Mouse (Mus musculus): ENCODE data around the gene Slc35a3. TPM values are rescaled to one million over a fixed set of nuclear protein-coding genes. Genes with fewer than 3 reads are reported as not detected.

The Slc35a3 gene
- polyA plus RNA-seq, 1 experiment from 2014 or later: 7.8 TPM

DNA sequence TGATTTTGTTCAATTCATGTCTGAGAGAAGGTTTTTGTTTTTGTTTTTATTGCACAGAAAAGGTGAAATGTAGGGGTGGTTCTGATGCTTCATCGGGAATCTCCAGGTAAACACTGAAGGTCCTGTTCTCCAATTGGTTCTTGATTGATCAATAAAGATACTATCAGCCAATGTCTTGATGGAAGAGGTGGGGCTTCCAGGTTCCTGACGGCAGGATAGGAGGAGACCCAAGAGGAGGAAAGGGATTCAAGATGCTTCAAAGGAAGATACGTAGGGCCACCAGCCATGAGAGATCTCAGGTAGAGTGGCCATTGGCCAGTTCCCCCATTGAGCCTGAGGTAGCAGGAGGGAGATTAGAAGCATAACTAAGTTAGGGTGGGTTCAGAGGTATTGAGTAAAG lies 6.3 kb upstream of the Slc35a3 start:
- Histone ChIP-seq H3K4me3 (no peak overlapping the region), H3K9me3 (no peaks in the 10 kb centered on the region), H3K4me1 (peaks cover 3% of the 10 kb centered on the region), H3K27ac (replicated peaks) (no peak overlapping the region), H3K36me3 (replicated peaks) (no peaks in the 10 kb centered on the region), H3K27me3 (replicated peaks; ENCODE audit: low read depth, poor library complexity, severe bottlenecking) (peaks cover 2% of the 10 kb centered on the region; the same call in 1 of the 2 replicates)
- DNase-seq (ENCODE audit: low spot score): no peak
- WGBS: 72% methylated on average over 3 of the region's 3 CpGs

GRCm38 (mm10) chr3:116713031-116713430 lies 400 bp upstream of the Slc35a3 start:
- Histone ChIP-seq H3K36me3 (replicated peaks) (no peaks in the 10 kb centered on the region), H3K9me3 (no peaks in the 10 kb centered on the region), H3K4me3 (peak overlapping the region; percentile 96), H3K4me1 (peaks cover 22% of the 10 kb centered on the region), H3K27ac (replicated peaks) (no peak overlapping the region), H3K27me3 (replicated peaks; ENCODE audit: low read depth, poor library complexity, severe bottlenecking) (peaks cover 15% of the 10 kb centered on the region)
- WGBS: 30% methylated on average over 5 of the region's 5 CpGs
- no peak for DNase-seq (ENCODE audit: low spot score)

DNA sequence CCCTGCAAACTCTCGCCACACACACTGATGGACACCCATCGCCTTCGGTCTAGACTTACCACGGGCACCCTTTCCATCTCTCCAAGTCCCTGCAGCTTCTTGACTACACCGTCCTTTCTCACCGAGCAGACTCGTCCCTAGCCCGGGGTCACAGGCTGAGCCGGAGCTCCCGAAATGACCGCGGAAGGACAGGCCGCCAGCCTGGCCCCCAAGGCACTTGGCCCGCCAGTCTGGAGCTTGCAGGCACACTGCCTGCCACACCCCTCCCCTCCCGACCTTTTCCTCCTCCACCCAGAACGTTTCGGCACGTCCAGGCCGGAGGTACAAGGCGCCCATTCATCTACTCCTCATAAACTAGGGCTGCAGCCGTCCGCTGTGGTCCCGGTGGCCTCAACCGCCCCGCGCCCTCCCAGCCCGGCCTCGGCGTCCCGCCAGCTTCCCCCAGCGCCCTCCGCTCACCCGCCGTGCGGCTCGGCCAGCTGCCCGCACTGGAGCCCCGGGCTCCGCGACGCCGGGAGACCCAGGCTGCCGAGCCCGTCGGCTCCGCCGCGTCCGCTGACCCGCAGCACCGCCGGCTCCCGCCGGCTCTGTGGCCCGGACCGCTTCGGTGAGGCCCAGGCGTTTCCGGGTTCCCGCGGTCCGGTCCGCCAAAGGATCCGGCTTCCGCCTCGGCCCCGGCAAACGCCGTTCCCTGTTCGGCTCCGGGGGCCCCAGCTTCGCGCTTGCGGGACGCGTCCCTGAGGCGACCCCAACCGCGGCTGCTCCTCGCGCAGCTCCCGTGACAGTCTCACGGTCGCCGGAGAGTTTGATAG lies 801 bp downstream of the Slc35a3 start:
- Histone ChIP-seq H3K36me3 (replicated peaks) (no peaks in the 10 kb centered on the region), H3K9me3 (no peaks in the 10 kb centered on the region), H3K4me1 (peaks cover 22% of the 10 kb centered on the region), H3K4me3 (peak overlapping the region; percentile 96), H3K27me3 (replicated peaks; ENCODE audit: low read depth, poor library complexity, severe bottlenecking) (peaks cover 15% of the 10 kb centered on the region), H3K27ac (replicated peaks) (peak overlapping the region; percentile 89)
- WGBS: under 1% methylated on average over 85 of the region's 85 CpGs
- DNase-seq (ENCODE audit: low spot score): peak; percentile 82

DNA sequence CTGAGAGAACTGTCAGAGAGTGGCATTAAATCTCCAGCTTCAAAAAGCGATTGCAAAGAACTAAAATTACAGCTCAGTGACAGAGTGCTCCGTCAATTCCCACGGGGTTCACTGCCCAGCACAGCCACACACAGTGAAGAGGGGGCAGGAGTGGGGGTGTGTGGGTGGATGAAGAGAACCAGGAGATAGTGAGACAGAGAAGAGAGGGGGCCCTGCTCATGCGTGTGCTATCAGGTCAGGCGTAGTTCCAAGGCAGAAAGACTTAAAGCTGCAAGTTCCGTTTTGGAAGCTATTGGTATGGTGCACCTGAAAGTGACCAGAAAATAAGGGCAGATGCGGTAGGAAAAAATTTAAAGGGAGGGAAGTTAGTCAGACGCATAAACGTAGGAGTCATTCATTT lies 1.7 kb downstream of the Slc35a3 start:
- whole genome bisulfite sequencing: 57% methylated on average over 9 of the region's 9 CpGs
- Histone ChIP-seq H3K36me3 (replicated peaks) (no peaks in the 10 kb centered on the region), H3K27ac (replicated peaks) (no peak overlapping the region), H3K9me3 (no peaks in the 10 kb centered on the region), H3K4me1 (peaks cover 22% of the 10 kb centered on the region), H3K4me3 (peak overlapping the region; percentile 96), H3K27me3 (replicated peaks; ENCODE audit: low read depth, poor library complexity, severe bottlenecking) (peaks cover 15% of the 10 kb centered on the region)
- DNase-seq (ENCODE audit: low spot score): peak; percentile 13

GRCm38 (mm10) chr3:116705637-116706204 lies 6.9 kb downstream of the Slc35a3 start:
- no peak for DNase-seq (ENCODE audit: low spot score)
- H3K27ac ChIP-seq (replicated peaks): no peak overlapping the region
- 85% methylated on average over 1 of the region's 1 CpGs for WGBS

GRCm38 (mm10) chr3:116703835-116704234 lies 8.8 kb downstream of the Slc35a3 start:
- Histone ChIP-seq H3K4me3 (no peak overlapping the region), H3K36me3 (replicated peaks) (no peaks in the 10 kb centered on the region), H3K27me3 (replicated peaks; ENCODE audit: low read depth, poor library complexity, severe bottlenecking) (no peaks in the 10 kb centered on the region), H3K9me3 (no peaks in the 10 kb centered on the region), H3K27ac (replicated peaks) (no peak overlapping the region), H3K4me1 (peaks cover 4% of the 10 kb centered on the region)
- no peak for DNase-seq (ENCODE audit: low spot score)
- 94% methylated on average over 5 of the region's 5 CpGs for WGBS

More at GRCm38 (mm10) chr3:116705637-116706204, 6.9 kb downstream of the Slc35a3 start:
- H3K36me3 ChIP-seq (replicated peaks): no peaks in the 10 kb centered on the region
- no peaks in the 10 kb centered on the region for H3K27me3 ChIP-seq (replicated peaks; ENCODE audit: low read depth, poor library complexity, severe bottlenecking)
- H3K4me1 ChIP-seq: peaks cover 8% of the 10 kb centered on the region
- no peaks in the 10 kb centered on the region for H3K9me3 ChIP-seq
- H3K4me3 ChIP-seq: no peak overlapping the region

DNA sequence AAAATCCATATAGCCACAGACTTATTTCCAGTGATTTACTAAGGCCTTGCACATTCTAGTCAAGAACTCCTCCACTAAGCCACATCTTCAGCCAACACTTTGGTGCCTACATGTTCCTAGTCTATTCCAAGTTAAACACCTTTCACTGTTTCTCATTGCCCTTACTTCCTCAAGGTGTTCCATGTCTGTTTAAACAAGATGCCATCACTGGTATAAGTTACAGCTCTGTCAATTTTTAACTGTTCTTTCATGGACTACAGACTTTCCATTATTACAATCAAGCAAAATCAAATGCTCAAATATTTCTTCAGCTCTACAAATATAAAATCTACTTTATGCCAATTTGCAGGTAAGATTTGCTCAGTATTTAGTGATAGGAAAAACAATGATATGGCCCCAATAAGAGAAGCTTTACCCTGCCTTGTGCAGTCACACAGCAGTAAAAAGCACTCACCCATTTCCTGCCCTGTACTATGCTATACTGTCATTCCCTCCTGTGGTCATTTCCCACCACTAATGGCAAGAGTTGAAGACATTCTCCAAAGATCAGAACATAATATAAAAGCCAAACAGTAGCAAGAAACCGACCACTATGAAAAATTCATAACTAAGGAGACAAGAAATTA lies 9.9 kb downstream of the Slc35a3 start:
- H3K36me3 ChIP-seq (replicated peaks): no peaks in the 10 kb centered on the region
- H3K27ac ChIP-seq (replicated peaks): no peak overlapping the region
- H3K4me1 ChIP-seq: peaks cover 4% of the 10 kb centered on the region
- H3K9me3 ChIP-seq: no peaks in the 10 kb centered on the region
- no peak for DNase-seq (ENCODE audit: low spot score)
- H3K27me3 ChIP-seq (replicated peaks; ENCODE audit: low read depth, poor library complexity, severe bottlenecking): no peaks in the 10 kb centered on the region
- 89% methylated on average over 1 of the region's 1 CpGs for WGBS
- H3K4me3 ChIP-seq: no peak overlapping the region

DNA sequence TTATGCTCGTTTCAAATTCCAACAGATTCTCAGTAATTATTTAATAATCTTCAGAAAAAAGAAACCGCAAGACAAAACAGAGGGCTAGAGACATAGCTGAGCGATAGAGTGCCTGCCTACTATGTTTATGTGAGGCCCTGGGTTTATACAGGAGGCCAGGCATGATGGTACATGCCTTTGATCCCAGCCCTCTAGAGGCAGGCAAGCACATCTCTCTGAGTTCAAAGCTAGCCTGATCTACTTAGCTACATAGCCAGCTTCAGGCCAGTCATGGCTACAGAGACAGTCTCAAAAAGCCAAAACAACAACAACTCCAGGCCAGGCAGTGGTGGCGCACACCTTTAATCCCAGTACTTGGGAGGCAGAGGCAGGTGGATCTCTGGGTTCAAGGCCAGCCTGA lies 11.0 kb downstream of the Slc35a3 start:
- no peak for DNase-seq (ENCODE audit: low spot score)
- Histone ChIP-seq H3K4me3 (no peak overlapping the region), H3K27ac (replicated peaks) (no peak overlapping the region), H3K27me3 (replicated peaks; ENCODE audit: low read depth, poor library complexity, severe bottlenecking) (no peaks in the 10 kb centered on the region), H3K4me1 (peaks cover 4% of the 10 kb centered on the region), H3K36me3 (replicated peaks) (no peaks in the 10 kb centered on the region), H3K9me3 (no peaks in the 10 kb centered on the region)
- WGBS: 95% methylated on average over 4 of the region's 4 CpGs

DNA sequence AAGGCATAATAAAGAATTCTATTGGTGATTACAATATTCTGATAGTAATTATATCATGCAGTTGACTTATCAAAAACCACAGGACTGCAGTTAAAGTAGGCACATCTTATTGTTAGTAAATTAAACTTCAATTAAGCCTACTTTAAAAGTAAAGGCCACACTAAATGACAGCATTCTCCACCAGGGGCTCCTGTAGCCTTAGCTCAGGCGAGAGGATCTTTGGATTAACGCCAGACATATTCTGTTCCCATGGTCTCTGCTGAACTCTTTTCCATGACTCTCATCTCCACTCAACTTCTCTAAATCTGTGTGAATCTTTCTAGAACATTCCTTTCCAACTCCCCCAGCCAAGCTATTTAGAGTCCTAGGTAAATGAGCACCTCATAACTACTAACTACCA lies 13.8 kb downstream of the Slc35a3 start:
- peaks cover 3% of the 10 kb centered on the region; the same call in 1 of the 2 replicates for H3K36me3 ChIP-seq (replicated peaks)
- no peaks in the 10 kb centered on the region for H3K9me3 ChIP-seq
- no peaks in the 10 kb centered on the region for H3K4me1 ChIP-seq
- no peak overlapping the region for H3K27ac ChIP-seq (replicated peaks)
- no peak for DNase-seq (ENCODE audit: low spot score)
- WGBS: 83% methylated on average over 2 of the region's 2 CpGs
- H3K4me3 ChIP-seq: no peak overlapping the region
- no peaks in the 10 kb centered on the region for H3K27me3 ChIP-seq (replicated peaks; ENCODE audit: low read depth, poor library complexity, severe bottlenecking)

- no peak for DNase-seq (ENCODE audit: low spot score)
- Histone ChIP-seq H3K27me3 (replicated peaks; ENCODE audit: low read depth, poor library complexity, severe bottlenecking) (no peaks in the 10 kb centered on the region), H3K4me1 (no peaks in the 10 kb centered on the region), H3K27ac (replicated peaks) (no peak overlapping the region), H3K9me3 (no peaks in the 10 kb centered on the region), H3K36me3 (replicated peaks) (peaks cover 12% of the 10 kb centered on the region; the same call in 1 of the 2 replicates), H3K4me3 (no peak overlapping the region)
- 87% methylated on average over 2 of the region's 2 CpGs for WGBS
These were observed 17.0 kb downstream of the Slc35a3 start for GRCm38 (mm10) chr3:116695666-116695985.

GRCm38 (mm10) chr3:116694955-116695665 lies 17.5 kb downstream of the Slc35a3 start:
- Histone ChIP-seq H3K27ac (replicated peaks) (no peak overlapping the region), H3K36me3 (replicated peaks) (peaks cover 12% of the 10 kb centered on the region; the same call in 1 of the 2 replicates), H3K4me1 (no peaks in the 10 kb centered on the region), H3K27me3 (replicated peaks; ENCODE audit: low read depth, poor library complexity, severe bottlenecking) (no peaks in the 10 kb centered on the region), H3K9me3 (no peaks in the 10 kb centered on the region), H3K4me3 (no peak overlapping the region)
- WGBS: 89% methylated on average over 8 of the region's 8 CpGs
- no peak for DNase-seq (ENCODE audit: low spot score)

GRCm38 (mm10) chr3:116694312-116694711 lies 18.3 kb downstream of the Slc35a3 start:
- Histone ChIP-seq H3K9me3 (no peaks in the 10 kb centered on the region), H3K4me3 (no peak overlapping the region), H3K36me3 (replicated peaks) (peaks cover 12% of the 10 kb centered on the region; the same call in 1 of the 2 replicates), H3K27me3 (replicated peaks; ENCODE audit: low read depth, poor library complexity, severe bottlenecking) (no peaks in the 10 kb centered on the region), H3K4me1 (no peaks in the 10 kb centered on the region), H3K27ac (replicated peaks) (no peak overlapping the region)
- no peak for DNase-seq (ENCODE audit: low spot score)
- WGBS: 90% methylated on average over 3 of the region's 3 CpGs

Measured in embryonic facial prominence, embryonic 10.5 days (tissue).